Mouse (Mus musculus): Measurements from ENCODE around the gene Cntln. TPM values are rescaled to one million over a fixed set of nuclear protein-coding genes. Genes with fewer than 3 reads are reported as not detected.

The Cntln gene
- polyA plus RNA-seq, 1 experiment from 2014 or later = 17.8 TPM

- Histone ChIP-seq H3K36me3 (ENCODE audit: control insufficient read depth, insufficient read depth, low read length) (no peaks in the 10 kb centered on the region), H3K9me3 (ENCODE audit: control insufficient read depth, low read depth, low read length) (no peaks in the 10 kb centered on the region), H3K27me3 (ENCODE audit: control insufficient read depth, insufficient read depth, low read length) (no peaks in the 10 kb centered on the region), H3K4me3 (ENCODE audit: low read depth, low read length) (no peak overlapping the region), H3K4me1 (ENCODE audit: control insufficient read depth, insufficient read depth, low read length) (no peaks in the 10 kb centered on the region), H3K27ac (ENCODE audit: low read length) (no peak overlapping the region), H3K4me2 (replicated peaks; ENCODE audit: low read depth, low read length) (no peak overlapping the region), H3K9ac (replicated peaks; ENCODE audit: low read depth, low read length) (no peak overlapping the region)
- no peak for ATAC-seq (ENCODE audit: insufficient number of reproducible peaks, insufficient read depth, low FRiP score, low read depth)
- WGBS = 76% methylated on average over 10 of the region's 10 CpGs
These were observed 111.6 kb downstream of the Cntln start for GRCm38 (mm10) chr4:84995520-84996348.

GRCm38 (mm10) chr4:85005581-85005980 is 121.5 kb downstream of the Cntln start:
- no peak overlapping the region for H3K9ac ChIP-seq (replicated peaks; ENCODE audit: low read depth, low read length)
- no peaks in the 10 kb centered on the region for H3K36me3 ChIP-seq (ENCODE audit: control insufficient read depth, insufficient read depth, low read length)
- H3K4me2 ChIP-seq (replicated peaks; ENCODE audit: low read depth, low read length) = no peak overlapping the region
- no peaks in the 10 kb centered on the region for H3K27me3 ChIP-seq (ENCODE audit: control insufficient read depth, insufficient read depth, low read length)
- 70% methylated on average over 6 of the region's 6 CpGs for WGBS
- no peak overlapping the region for H3K27ac ChIP-seq (ENCODE audit: low read length)
- H3K4me1 ChIP-seq (ENCODE audit: control insufficient read depth, insufficient read depth, low read length) = no peaks in the 10 kb centered on the region
- no peak overlapping the region for H3K4me3 ChIP-seq (ENCODE audit: low read depth, low read length)
- H3K9me3 ChIP-seq (ENCODE audit: control insufficient read depth, low read depth, low read length) = no peaks in the 10 kb centered on the region
- no peak for ATAC-seq (ENCODE audit: insufficient number of reproducible peaks, insufficient read depth, low FRiP score, low read depth)

GRCm38 (mm10) chr4:85006789-85007188 is 122.7 kb downstream of the Cntln start:
- Histone ChIP-seq H3K27me3 (ENCODE audit: control insufficient read depth, insufficient read depth, low read length) (no peaks in the 10 kb centered on the region), H3K4me3 (ENCODE audit: low read depth, low read length) (no peak overlapping the region), H3K27ac (ENCODE audit: low read length) (no peak overlapping the region), H3K36me3 (ENCODE audit: control insufficient read depth, insufficient read depth, low read length) (no peaks in the 10 kb centered on the region), H3K4me2 (replicated peaks; ENCODE audit: low read depth, low read length) (no peak overlapping the region), H3K9me3 (ENCODE audit: control insufficient read depth, low read depth, low read length) (no peaks in the 10 kb centered on the region), H3K4me1 (ENCODE audit: control insufficient read depth, insufficient read depth, low read length) (no peaks in the 10 kb centered on the region), H3K9ac (replicated peaks; ENCODE audit: low read depth, low read length) (no peak overlapping the region)
- WGBS = 82% methylated on average over 3 of the region's 3 CpGs
- no peak for ATAC-seq (ENCODE audit: insufficient number of reproducible peaks, insufficient read depth, low FRiP score, low read depth)

- H3K36me3 ChIP-seq (ENCODE audit: control insufficient read depth, insufficient read depth, low read length) = no peaks in the 10 kb centered on the region
- H3K4me1 ChIP-seq (ENCODE audit: control insufficient read depth, insufficient read depth, low read length) = no peaks in the 10 kb centered on the region
- H3K4me2 ChIP-seq (replicated peaks; ENCODE audit: low read depth, low read length) = no peak overlapping the region
- no peak overlapping the region for H3K27ac ChIP-seq (ENCODE audit: low read length)
- H3K4me3 ChIP-seq (ENCODE audit: low read depth, low read length) = no peak overlapping the region
- H3K9me3 ChIP-seq (ENCODE audit: control insufficient read depth, low read depth, low read length) = no peaks in the 10 kb centered on the region
- no peak for ATAC-seq (ENCODE audit: insufficient number of reproducible peaks, insufficient read depth, low FRiP score, low read depth)
- H3K27me3 ChIP-seq (ENCODE audit: control insufficient read depth, insufficient read depth, low read length) = no peaks in the 10 kb centered on the region
- no peak overlapping the region for H3K9ac ChIP-seq (replicated peaks; ENCODE audit: low read depth, low read length)
These were observed 126.7 kb downstream of the Cntln start for GRCm38 (mm10) chr4:85010846-85011245.

- Histone ChIP-seq H3K4me1 (ENCODE audit: control insufficient read depth, insufficient read depth, low read length) (no peaks in the 10 kb centered on the region), H3K9ac (replicated peaks; ENCODE audit: low read depth, low read length) (no peak overlapping the region), H3K27me3 (ENCODE audit: control insufficient read depth, insufficient read depth, low read length) (no peaks in the 10 kb centered on the region), H3K9me3 (ENCODE audit: control insufficient read depth, low read depth, low read length) (no peaks in the 10 kb centered on the region), H3K4me3 (ENCODE audit: low read depth, low read length) (no peak overlapping the region), H3K4me2 (replicated peaks; ENCODE audit: low read depth, low read length) (no peak overlapping the region), H3K27ac (ENCODE audit: low read length) (no peak overlapping the region), H3K36me3 (ENCODE audit: control insufficient read depth, insufficient read depth, low read length) (peaks cover 3% of the 10 kb centered on the region; the same call in 1 of the 2 replicates)
- ATAC-seq (ENCODE audit: insufficient number of reproducible peaks, insufficient read depth, low FRiP score, low read depth) = no peak
- WGBS = 62% methylated on average over 2 of the region's 2 CpGs
These were observed 161.6 kb downstream of the Cntln start for GRCm38 (mm10) chr4:85045748-85046147.

GRCm38 (mm10) chr4:85049933-85050553 is 165.9 kb downstream of the Cntln start:
- Histone ChIP-seq H3K9ac (replicated peaks; ENCODE audit: low read depth, low read length) (no peak overlapping the region), H3K27me3 (ENCODE audit: control insufficient read depth, insufficient read depth, low read length) (no peaks in the 10 kb centered on the region), H3K9me3 (ENCODE audit: control insufficient read depth, low read depth, low read length) (no peaks in the 10 kb centered on the region), H3K4me2 (replicated peaks; ENCODE audit: low read depth, low read length) (no peak overlapping the region), H3K27ac (ENCODE audit: low read length) (no peak overlapping the region), H3K36me3 (ENCODE audit: control insufficient read depth, insufficient read depth, low read length) (peaks cover 3% of the 10 kb centered on the region; the same call in 1 of the 2 replicates), H3K4me1 (ENCODE audit: control insufficient read depth, insufficient read depth, low read length) (no peaks in the 10 kb centered on the region), H3K4me3 (ENCODE audit: low read depth, low read length) (no peak overlapping the region)
- ATAC-seq (ENCODE audit: insufficient number of reproducible peaks, insufficient read depth, low FRiP score, low read depth) = no peak
- WGBS = 79% methylated on average over 8 of the region's 8 CpGs

- peaks cover 6% of the 10 kb centered on the region; the same call in 1 of the 2 replicates for H3K36me3 ChIP-seq (ENCODE audit: control insufficient read depth, insufficient read depth, low read length)
- WGBS = 66% methylated on average over 1 of the region's 1 CpGs
- H3K4me2 ChIP-seq (replicated peaks; ENCODE audit: low read depth, low read length) = no peak overlapping the region
- H3K9me3 ChIP-seq (ENCODE audit: control insufficient read depth, low read depth, low read length) = no peaks in the 10 kb centered on the region
- ATAC-seq (ENCODE audit: insufficient number of reproducible peaks, insufficient read depth, low FRiP score, low read depth) = no peak
- no peaks in the 10 kb centered on the region for H3K27me3 ChIP-seq (ENCODE audit: control insufficient read depth, insufficient read depth, low read length)
- H3K9ac ChIP-seq (replicated peaks; ENCODE audit: low read depth, low read length) = no peak overlapping the region
- H3K27ac ChIP-seq (ENCODE audit: low read length) = no peak overlapping the region
- no peak overlapping the region for H3K4me3 ChIP-seq (ENCODE audit: low read depth, low read length)
- no peaks in the 10 kb centered on the region for H3K4me1 ChIP-seq (ENCODE audit: control insufficient read depth, insufficient read depth, low read length)
These were observed 170.5 kb downstream of the Cntln start for GRCm38 (mm10) chr4:85054616-85055015.

GRCm38 (mm10) chr4:85059598-85059997 is 175.5 kb downstream of the Cntln start:
- H3K27me3 ChIP-seq (ENCODE audit: control insufficient read depth, insufficient read depth, low read length) = no peaks in the 10 kb centered on the region
- H3K9me3 ChIP-seq (ENCODE audit: control insufficient read depth, low read depth, low read length) = no peaks in the 10 kb centered on the region
- H3K9ac ChIP-seq (replicated peaks; ENCODE audit: low read depth, low read length) = no peak overlapping the region
- no peak for ATAC-seq (ENCODE audit: insufficient number of reproducible peaks, insufficient read depth, low FRiP score, low read depth)
- H3K27ac ChIP-seq (ENCODE audit: low read length) = no peak overlapping the region
- no peaks in the 10 kb centered on the region for H3K4me1 ChIP-seq (ENCODE audit: control insufficient read depth, insufficient read depth, low read length)
- 86% methylated on average over 2 of the region's 2 CpGs for WGBS
- H3K36me3 ChIP-seq (ENCODE audit: control insufficient read depth, insufficient read depth, low read length) = 0 out of 2 replicates have a peak, but pooled peaks cover 4% of the 10 kb centered on the region
- no peak overlapping the region for H3K4me2 ChIP-seq (replicated peaks; ENCODE audit: low read depth, low read length)
- no peak overlapping the region for H3K4me3 ChIP-seq (ENCODE audit: low read depth, low read length)
